16 mouse cellular contexts compared by ENCODE assay signal in genomic region chr4:115987858-115988530, GRCm38 (mm10). TPM values are rescaled to one million over a fixed set of nuclear protein-coding genes. Genes with fewer than 3 reads are reported as not detected.
"Had no signal": no experiment of that assay in that cellular context is flagged by ENCODE, and none has a peak within 500 bp of the region (broad histone marks: within the 10 kb centered on the region; RNA-seq: fewer than 3 reads in every experiment).

No protein-coding gene starts in this region.

- H3K36me3 ChIP-seq: midbrain, embryonic 10.5 days; midbrain, embryonic 13.5 days; midbrain, embryonic 15.5 days; neural tube, embryonic 12.5 days had no signal

- H3K27ac ChIP-seq: liver, embryonic 14.5 days; midbrain, embryonic 10.5 days; midbrain, embryonic 13.5 days; midbrain, embryonic 15.5 days; neural tube, embryonic 12.5 days had no signal

- H3K9me3 ChIP-seq: midbrain, embryonic 13.5 days; midbrain, embryonic 15.5 days had no signal

- H3K4me1 ChIP-seq: midbrain, embryonic 13.5 days; neural tube, embryonic 12.5 days had no signal

- H3K4me2 ChIP-seq: lung, embryonic 14.5 days; midbrain, embryonic 13.5 days; midbrain, embryonic 15.5 days; neural tube, embryonic 12.5 days had no signal

- DNase-seq: lung, adult 18-20 months; lung, postnatal 4 days; right cerebral cortex, postnatal 14 days; spleen, adult 18-20 months; thymus, adult 18-20 months; thymus, postnatal 14 days; thymus, postnatal 36 days had no signal

- ATAC-seq: midbrain, embryonic 13.5 days; midbrain, embryonic 15.5 days had no signal

- H3K9ac ChIP-seq: liver, embryonic 14.5 days; lung, embryonic 14.5 days; midbrain, embryonic 13.5 days; midbrain, embryonic 15.5 days; neural tube, embryonic 12.5 days had no signal

- H3K4me3 ChIP-seq: midbrain, embryonic 10.5 days; midbrain, embryonic 13.5 days; midbrain, embryonic 15.5 days; neural tube, embryonic 12.5 days had no signal

RNA-seq across cellular contexts. Expression of gene Dmbx1, which starts 48.3 kb away (rescaled TPM):
- polyA plus RNA-seq: liver, embryonic 14.5 days; liver, embryonic 16.5 days; lung, embryonic 14.5 days; stomach, embryonic 14.5 days; stomach, embryonic 16.5 days had no signal
